Mouse (Mus musculus) liver, postnatal 0 days (tissue): ENCODE measurements around the gene Eml2. TPM values are rescaled to one million over a fixed set of nuclear protein-coding genes. Genes with fewer than 3 reads are reported as not detected.

Experiments
- ATAC-seq: fragments of 200-750 bp; cut with Nextera tagmentation; 2 replicates; pipeline ENCODE4 v1.8.0; 2017; ENCODE audit warnings: mild to moderate bottlenecking, moderate library complexity
- DNase-seq: peaks from one replicate; pipeline ENCODE4 v3.0.0-alpha.2; 2016
- H3K27ac ChIP-seq: fragments of 300-500 bp; sonication (generic); 2 replicates; pipeline ENCODE4 v1.5.1; 2014; ENCODE audit warnings: antibody characterized with exemption, moderate library complexity, mild to moderate bottlenecking, low read depth
- H3K27me3 ChIP-seq: fragments of 300-500 bp; sonication (generic); 2 replicates; pipeline ENCODE4 v1.6.1; 2014; ENCODE audit warnings: low read length, control low read depth, mixed read lengths; ENCODE audit not compliant: insufficient read depth
- H3K36me3 ChIP-seq: fragments of 300-500 bp; sonication (generic); replicated peaks from 2 replicates; pipeline ENCODE4 v1.6.1; 2014; ENCODE audit warnings: mild to moderate bottlenecking, control low read depth, low read length, moderate library complexity, mixed read lengths; ENCODE audit not compliant: insufficient read depth
- H3K4me1 ChIP-seq: fragments of 300-500 bp; sonication (generic); 2 replicates; pipeline ENCODE4 v1.6.1; 2014; ENCODE audit warnings: antibody characterized with exemption, mild to moderate bottlenecking, control low read depth; ENCODE audit not compliant: insufficient read depth
- H3K4me2 ChIP-seq: fragments of 300-500 bp; sonication (generic); 2 replicates; pipeline ENCODE4 v1.6.1; 2014; ENCODE audit warnings: low read depth, mild to moderate bottlenecking, low read length, moderate library complexity, mixed read lengths
- H3K4me3 ChIP-seq: fragments of 300-500 bp; sonication (generic); 2 replicates; pipeline ENCODE4 v1.5.1; 2014; ENCODE audit warnings: low read depth, low read length
- H3K9ac ChIP-seq: fragments of 300-500 bp; sonication (generic); replicated peaks from 2 replicates; pipeline ENCODE4 v1.6.1; 2014; ENCODE audit warnings: mild to moderate bottlenecking, moderate library complexity
- H3K9me3 ChIP-seq: fragments of 300-500 bp; sonication (generic); 2 replicates; pipeline ENCODE4 v1.6.1; 2016; ENCODE audit warnings: mild to moderate bottlenecking, control low read depth, low read length, mixed read lengths
- CTCF ChIP-seq: sonication (generic); IDR thresholded peaks from 2 replicates; pipeline ENCODE4 v1.5.1; 2016; ENCODE audit warnings: antibody characterized with exemption, low read depth
- EP300 ChIP-seq: IDR thresholded peaks from 2 replicates; pipeline ENCODE4 v1.6.1; 2016; ENCODE audit warnings: antibody characterized with exemption, low read depth, mild to moderate bottlenecking
- WGBS: fragments of 180-500 bp; shearing (Covaris S2); extraction: QIAGEN DNeasy Blood & Tissue Kit; methylation state at CpG from one replicate; pipeline ENCODE4 v1.1.7; 2014; ENCODE audit not compliant: insufficient replicate concordance; 5-methylcytosine and 5-hydroxymethylcytosine counted together
- polyA plus RNA-seq: library from polyadenylated mRNA; unstranded; fragments of >200 nt; fragmentation: Nextera tagmentation; extraction: Ambion mirVana; gene quantifications from 2 replicates; pipeline ENCODE4 v1.2.1, GENCODE M21; 2015

Gene Eml2
- polyA plus RNA-seq, 1 experiment from 2014 or later = 3.3 TPM

DNA sequence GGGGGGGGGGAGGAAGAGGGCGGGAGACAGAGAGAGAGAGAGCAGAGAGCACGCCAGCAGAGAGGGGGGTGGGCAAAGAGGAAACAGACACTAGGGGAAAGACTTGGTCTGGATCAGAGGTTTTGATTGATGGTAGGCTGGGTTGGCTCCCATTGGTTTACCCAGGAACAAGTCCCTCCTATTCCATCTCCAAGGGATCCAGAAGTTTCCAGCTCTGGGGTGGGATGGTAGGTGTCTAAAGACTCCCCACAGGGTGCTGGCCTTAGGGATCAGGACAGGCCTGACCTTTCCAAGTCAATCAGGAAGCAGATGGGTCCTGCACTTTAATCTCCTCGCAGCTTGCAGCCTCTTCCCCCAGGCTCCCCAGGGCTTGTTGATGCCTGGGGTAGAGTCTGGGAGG lies 41.7 kb downstream of the Eml2 start:
- Histone ChIP-seq H3K9ac (no peak overlapping the region), H3K27ac (no peak overlapping the region), H3K4me1 (peaks cover 3% of the 10 kb centered on the region; the same call in 1 of the 2 replicates), H3K27me3 (peaks cover 8% of the 10 kb centered on the region; the same call in 1 of the 2 replicates), H3K36me3 (no peaks in the 10 kb centered on the region), H3K9me3 (no peaks in the 10 kb centered on the region), H3K4me3 (no peak overlapping the region), H3K4me2 (no peak overlapping the region)
- DNase-seq = no peak
- TF ChIP-seq CTCF = no peak
- TF ChIP-seq EP300 = no peak
- no peak; the same call in 1 of the 2 replicates for ATAC-seq
- 0% methylated on average over 2 of the region's 3 CpGs for WGBS

GRCm38 (mm10) chr7:19220061-19220460 lies 43.8 kb downstream of the Eml2 start:
- WGBS = 71% methylated on average over 3 of the region's 3 CpGs
- Histone ChIP-seq H3K27me3 (no peaks in the 10 kb centered on the region), H3K36me3 (no peaks in the 10 kb centered on the region), H3K27ac (no peak overlapping the region), H3K9me3 (no peaks in the 10 kb centered on the region), H3K4me3 (no peak overlapping the region), H3K9ac (no peak overlapping the region), H3K4me2 (no peak overlapping the region), H3K4me1 (peaks cover 8% of the 10 kb centered on the region; the same call in 1 of the 2 replicates)
- TF ChIP-seq CTCF = peak; percentile 32
- no peak for TF ChIP-seq EP300
- ATAC-seq = no peak
- no peak for DNase-seq

- H3K4me1 ChIP-seq = peaks cover 24% of the 10 kb centered on the region
- 89% methylated on average over 16 of the region's 16 CpGs for WGBS
These were observed 46.0 kb downstream of the Eml2 start for GRCm38 (mm10) chr7:19222189-19222588.

GRCm38 (mm10) chr7:19222875-19223274 lies 46.7 kb downstream of the Eml2 start:
- peaks cover 24% of the 10 kb centered on the region for H3K4me1 ChIP-seq
- H3K27me3 ChIP-seq = no peaks in the 10 kb centered on the region
- no peak for DNase-seq
- no peaks in the 10 kb centered on the region for H3K36me3 ChIP-seq
- H3K27ac ChIP-seq = no peak overlapping the region
- no peaks in the 10 kb centered on the region for H3K9me3 ChIP-seq
- no peak overlapping the region for H3K4me2 ChIP-seq
- H3K9ac ChIP-seq = no peak overlapping the region
- WGBS = 91% methylated on average over 14 of the region's 14 CpGs
- TF ChIP-seq EP300 = no peak
- TF ChIP-seq CTCF = no peak
- ATAC-seq = no peak
- no peak overlapping the region for H3K4me3 ChIP-seq

More at GRCm38 (mm10) chr7:19222189-19222588, 46.0 kb downstream of the Eml2 start:
- Histone ChIP-seq H3K4me3 (no peak overlapping the region), H3K27ac (no peak overlapping the region), H3K36me3 (no peaks in the 10 kb centered on the region), H3K9ac (no peak overlapping the region), H3K9me3 (no peaks in the 10 kb centered on the region), H3K27me3 (no peaks in the 10 kb centered on the region), H3K4me2 (no peak overlapping the region)
- ATAC-seq = no peak
- TF ChIP-seq CTCF (no peak), EP300 (no peak)
- DNase-seq = no peak

GRCm38 (mm10) chr7:19224933-19225332 lies 48.7 kb downstream of the Eml2 start:
- H3K9me3 ChIP-seq = no peaks in the 10 kb centered on the region
- H3K27ac ChIP-seq = 0 out of 2 replicates have a peak overlapping the region, but pooled peaks have one; percentile 1
- no peaks in the 10 kb centered on the region for H3K36me3 ChIP-seq
- H3K4me3 ChIP-seq = no peak overlapping the region
- H3K27me3 ChIP-seq = no peaks in the 10 kb centered on the region
- no peak overlapping the region for H3K9ac ChIP-seq
- H3K4me1 ChIP-seq = peaks cover 32% of the 10 kb centered on the region
- TF ChIP-seq EP300 = peak; percentile 26; the same call in 1 of the 2 replicates
- TF ChIP-seq CTCF = no peak
- peak; percentile 59 for DNase-seq
- no peak for ATAC-seq
- H3K4me2 ChIP-seq = peak overlapping the region; percentile 55
- WGBS = 53% methylated on average over 4 of the region's 4 CpGs

- Histone ChIP-seq H3K27me3 (no peaks in the 10 kb centered on the region), H3K36me3 (peaks cover 4% of the 10 kb centered on the region; the same call in 1 of the 2 replicates), H3K4me1 (peaks cover 37% of the 10 kb centered on the region), H3K27ac (peak overlapping the region; percentile 99), H3K4me3 (peak overlapping the region; percentile 72), H3K9ac (peak overlapping the region; percentile 73), H3K9me3 (no peaks in the 10 kb centered on the region), H3K4me2 (peak overlapping the region; percentile 87)
- no peak for TF ChIP-seq EP300
- no peak; the same call in 1 of the 2 replicates for TF ChIP-seq CTCF
- DNase-seq (peak; percentile 59), ATAC-seq (no peak)
- 14% methylated on average over 20 of the region's 20 CpGs for WGBS
These were observed 50.9 kb downstream of the Eml2 start for GRCm38 (mm10) chr7:19226817-19227797.
